Mouse (Mus musculus) right cerebral cortex, postnatal 25 days (tissue): Measurements from ENCODE around the gene Cdh26.
A peak's percentile ranks its signal among the peaks of the same experiment; 100 is the strongest.

Source experiments
- DNase-seq: peaks from one replicate; pipeline ENCODE4 v3.0.0; 2022

Gene Cdh26

GRCm38 (mm10) chr2:178513636-178514071 lies 83.3 kb downstream of the Cdh26 start:
- DNase-seq, result peak; percentile 34

- DNase-seq, result no peak
These were observed 86.1 kb downstream of the Cdh26 start for GRCm38 (mm10) chr2:178516421-178516820.

- DNase-seq, result no peak
These were observed 86.6 kb downstream of the Cdh26 start for GRCm38 (mm10) chr2:178516941-178517340.

GRCm38 (mm10) chr2:178519321-178519720 lies 89.0 kb downstream of the Cdh26 start:
- DNase-seq, result no peak

- DNase-seq, result no peak
These were observed 89.9 kb downstream of the Cdh26 start for GRCm38 (mm10) chr2:178520216-178520615.

- no peak for DNase-seq
These were observed 92.0 kb downstream of the Cdh26 start for GRCm38 (mm10) chr2:178522331-178522730.

- no peak for DNase-seq
These were observed 92.5 kb downstream of the Cdh26 start for GRCm38 (mm10) chr2:178522786-178523185.

GRCm38 (mm10) chr2:178526776-178527175 lies 96.4 kb downstream of the Cdh26 start:
- no peak for DNase-seq

GRCm38 (mm10) chr2:178531226-178531625 lies 100.9 kb downstream of the Cdh26 start:
- DNase-seq, result no peak

- no peak for DNase-seq
These were observed 106.2 kb downstream of the Cdh26 start for GRCm38 (mm10) chr2:178536574-178536973.
